Mouse (Mus musculus) midbrain, embryonic 16.5 days (tissue): ENCODE data around the gene Slc26a10. TPM values are rescaled to one million over a fixed set of nuclear protein-coding genes. Genes with fewer than 3 reads are reported as not detected.

Source experiments
- ATAC-seq: fragments of 200-750 bp; cut with Nextera tagmentation; 2 replicates; pipeline ENCODE4 v1.8.0; 2017; ENCODE audit warnings: moderate TSS enrichment
- H3K27ac ChIP-seq: fragments of 300-500 bp; sonication (generic); 2 replicates; pipeline ENCODE4 v1.5.1; 2014; ENCODE audit warnings: mild to moderate bottlenecking, low read length, mixed read lengths
- H3K27me3 ChIP-seq: fragments of 300-500 bp; sonication (generic); 2 replicates; pipeline ENCODE4 v1.6.1; 2014; ENCODE audit warnings: low read depth, low read length, mixed read lengths; ENCODE audit not compliant: control insufficient read depth, insufficient read depth
- H3K36me3 ChIP-seq: fragments of 300-500 bp; sonication (generic); 2 replicates; pipeline ENCODE4 v1.6.1; 2014; ENCODE audit warnings: mild to moderate bottlenecking, low read length, moderate library complexity, mixed read lengths; ENCODE audit not compliant: control insufficient read depth, insufficient read depth
- H3K4me1 ChIP-seq: fragments of 300-500 bp; sonication (generic); 2 replicates; pipeline ENCODE4 v1.6.1; 2014; ENCODE audit warnings: mild to moderate bottlenecking, low read length, mixed read lengths; ENCODE audit not compliant: control insufficient read depth, insufficient read depth
- H3K4me2 ChIP-seq: fragments of 300-500 bp; sonication (generic); 2 replicates; pipeline ENCODE4 v1.6.1; 2014; ENCODE audit warnings: mild to moderate bottlenecking, low read length, mixed read lengths
- H3K4me3 ChIP-seq: fragments of 300-500 bp; sonication (generic); 2 replicates; pipeline ENCODE4 v1.5.1; 2014; ENCODE audit warnings: low read depth, mild to moderate bottlenecking, low read length, moderate library complexity, mixed read lengths
- H3K9ac ChIP-seq: fragments of 300-500 bp; sonication (generic); 2 replicates; pipeline ENCODE4 v1.6.1; 2014; ENCODE audit warnings: low read depth, low read length, mixed read lengths
- H3K9me3 ChIP-seq: fragments of 300-500 bp; sonication (generic); replicated peaks from 2 replicates; pipeline ENCODE4 v1.6.1; 2014; ENCODE audit warnings: mild to moderate bottlenecking, low read length, mixed read lengths; ENCODE audit not compliant: control insufficient read depth, poor library complexity, severe bottlenecking
- WGBS: fragments of 180-500 bp; shearing (Covaris S2); extraction: QIAGEN DNeasy Blood & Tissue Kit; methylation state at CpG from one replicate; pipeline ENCODE4 v1.1.7; 2014; 5-methylcytosine and 5-hydroxymethylcytosine counted together
- polyA plus RNA-seq: library from polyadenylated mRNA; unstranded; fragments of >200 nt; fragmentation: Nextera tagmentation; extraction: Ambion mirVana; gene quantifications from 2 replicates; pipeline ENCODE4 v1.2.1, GENCODE M21; 2015

Gene Slc26a10
- polyA plus RNA-seq, 1 experiment from 2014 or later, result 1.2 TPM

GRCm38 (mm10) chr10:127188465-127189115 lies 8.1 kb upstream of the Slc26a10 start:
- H3K27ac ChIP-seq, result peak overlapping the region; percentile 58
- peaks cover 14% of the 10 kb centered on the region for H3K36me3 ChIP-seq
- no peaks in the 10 kb centered on the region for H3K9me3 ChIP-seq
- WGBS, result 0% methylated on average over 41 of the region's 46 CpGs
- peak overlapping the region; percentile 93 for H3K4me2 ChIP-seq
- H3K27me3 ChIP-seq, result no peaks in the 10 kb centered on the region
- peak overlapping the region; percentile 86 for H3K9ac ChIP-seq
- peak; percentile 73 for ATAC-seq
- H3K4me3 ChIP-seq, result peak overlapping the region; percentile 67
- peaks cover 18% of the 10 kb centered on the region for H3K4me1 ChIP-seq

- H3K36me3 ChIP-seq, result peaks cover 14% of the 10 kb centered on the region
- H3K9me3 ChIP-seq, result no peaks in the 10 kb centered on the region
- no peaks in the 10 kb centered on the region for H3K27me3 ChIP-seq
- WGBS, result 0% methylated on average over 15 of the region's 21 CpGs
- peaks cover 22% of the 10 kb centered on the region for H3K4me1 ChIP-seq
- peak overlapping the region; percentile 86 for H3K9ac ChIP-seq
- H3K27ac ChIP-seq, result peak overlapping the region; percentile 39; the same call in 1 of the 2 replicates
- ATAC-seq, result no peak
- peak overlapping the region; percentile 67 for H3K4me3 ChIP-seq
- H3K4me2 ChIP-seq, result peak overlapping the region; percentile 93
Measured at GRCm38 (mm10) chr10:127188079-127188453, 7.6 kb upstream of the Slc26a10 start.

- peak overlapping the region; percentile 93 for H3K4me2 ChIP-seq
- H3K4me3 ChIP-seq, result peak overlapping the region; percentile 67
- H3K9me3 ChIP-seq, result no peaks in the 10 kb centered on the region
- H3K4me1 ChIP-seq, result peaks cover 22% of the 10 kb centered on the region
- WGBS, result 35% methylated on average over 10 of the region's 10 CpGs
- H3K9ac ChIP-seq, result peak overlapping the region; percentile 86
- ATAC-seq, result no peak
- H3K27me3 ChIP-seq, result no peaks in the 10 kb centered on the region
- peaks cover 10% of the 10 kb centered on the region for H3K36me3 ChIP-seq
- H3K27ac ChIP-seq, result no peak overlapping the region
Measured at GRCm38 (mm10) chr10:127187371-127188078, 7.1 kb upstream of the Slc26a10 start.

- H3K4me2 ChIP-seq, result no peak overlapping the region
- no peak overlapping the region for H3K4me3 ChIP-seq
- 86% methylated on average over 1 of the region's 1 CpGs for whole genome bisulfite sequencing
- peaks cover 6% of the 10 kb centered on the region for H3K36me3 ChIP-seq
- H3K9ac ChIP-seq, result no peak overlapping the region
- H3K27ac ChIP-seq, result no peak overlapping the region
- H3K4me1 ChIP-seq, result peaks cover 22% of the 10 kb centered on the region
- ATAC-seq, result no peak
- H3K9me3 ChIP-seq, result no peaks in the 10 kb centered on the region
- H3K27me3 ChIP-seq, result no peaks in the 10 kb centered on the region
Measured at GRCm38 (mm10) chr10:127186451-127186850, 6.0 kb upstream of the Slc26a10 start.

- no peak overlapping the region for H3K4me3 ChIP-seq
- H3K27me3 ChIP-seq, result no peaks in the 10 kb centered on the region; the same call in 1 of the 2 replicates
- no peak for ATAC-seq
- no peaks in the 10 kb centered on the region for H3K36me3 ChIP-seq
- H3K4me2 ChIP-seq, result no peak overlapping the region
- 87% methylated on average over 15 of the region's 15 CpGs for WGBS
- H3K4me1 ChIP-seq, result peaks cover 22% of the 10 kb centered on the region
- H3K27ac ChIP-seq, result no peak overlapping the region
- no peak overlapping the region for H3K9ac ChIP-seq
- H3K9me3 ChIP-seq, result no peaks in the 10 kb centered on the region
Measured at GRCm38 (mm10) chr10:127185506-127185905, 5.1 kb upstream of the Slc26a10 start.

GRCm38 (mm10) chr10:127185101-127185500 lies 4.7 kb upstream of the Slc26a10 start:
- H3K4me2 ChIP-seq, result no peak overlapping the region
- H3K9ac ChIP-seq, result no peak overlapping the region
- no peak overlapping the region for H3K4me3 ChIP-seq
- H3K27ac ChIP-seq, result no peak overlapping the region
- no peaks in the 10 kb centered on the region for H3K36me3 ChIP-seq
- no peaks in the 10 kb centered on the region for H3K9me3 ChIP-seq
- peaks cover 24% of the 10 kb centered on the region for H3K4me1 ChIP-seq
- WGBS, result 68% methylated on average over 9 of the region's 9 CpGs
- no peak for ATAC-seq
- H3K27me3 ChIP-seq, result peaks cover 2% of the 10 kb centered on the region; the same call in 1 of the 2 replicates

- H3K4me3 ChIP-seq, result no peak overlapping the region
Measured at GRCm38 (mm10) chr10:127183759-127184158, 3.3 kb upstream of the Slc26a10 start.

GRCm38 (mm10) chr10:127182624-127183023 lies 2.2 kb upstream of the Slc26a10 start:
- peaks cover 19% of the 10 kb centered on the region for H3K4me1 ChIP-seq
- H3K36me3 ChIP-seq, result no peaks in the 10 kb centered on the region
- H3K4me2 ChIP-seq, result no peak overlapping the region
- no peaks in the 10 kb centered on the region for H3K9me3 ChIP-seq
- ATAC-seq, result no peak
- H3K27me3 ChIP-seq, result peaks cover 18% of the 10 kb centered on the region
- no peak overlapping the region for H3K4me3 ChIP-seq
- no peak overlapping the region for H3K27ac ChIP-seq
- H3K9ac ChIP-seq, result no peak overlapping the region
- WGBS, result 84% methylated on average over 4 of the region's 4 CpGs

More at GRCm38 (mm10) chr10:127183759-127184158, 3.3 kb upstream of the Slc26a10 start:
- H3K4me2 ChIP-seq, result peak overlapping the region; percentile 29
- no peaks in the 10 kb centered on the region for H3K36me3 ChIP-seq
- H3K9ac ChIP-seq, result peak overlapping the region; percentile 24; the same call in 1 of the 2 replicates
- H3K4me1 ChIP-seq, result peaks cover 19% of the 10 kb centered on the region
- H3K27me3 ChIP-seq, result peaks cover 14% of the 10 kb centered on the region
- ATAC-seq, result no peak
- H3K9me3 ChIP-seq, result no peaks in the 10 kb centered on the region
- 16% methylated on average over 20 of the region's 20 CpGs for WGBS
- H3K27ac ChIP-seq, result no peak overlapping the region

GRCm38 (mm10) chr10:127181566-127181965 lies 1.1 kb upstream of the Slc26a10 start:
- no peak for ATAC-seq
- WGBS, result 65% methylated on average over 6 of the region's 6 CpGs
- Histone ChIP-seq H3K27ac (no peak overlapping the region), H3K9ac (no peak overlapping the region), H3K4me1 (peaks cover 16% of the 10 kb centered on the region), H3K9me3 (no peaks in the 10 kb centered on the region), H3K4me3 (no peak overlapping the region), H3K27me3 (peaks cover 26% of the 10 kb centered on the region), H3K36me3 (no peaks in the 10 kb centered on the region), H3K4me2 (no peak overlapping the region)
